Mouse (Mus musculus): ENCODE data around the gene Kcnab2.

- TF ChIP-seq POLR2A (IDR thresholded peaks at IDR 0.05; ENCODE audit: insufficient read depth, low read depth, low read length) (no peak), CTCF (IDR thresholded peaks at IDR 0.05) (no peak), EP300 (IDR thresholded peaks at IDR 0.05; ENCODE audit: insufficient read depth, low read depth, low read length) (no peak)
These were observed 66.7 kb downstream of the Kcnab2 start for GRCm38 (mm10) chr4:152410961-152411360.
